Mouse (Mus musculus) CH12.LX (cell line): ENCODE data around the gene Clec2d. TPM values are rescaled to one million over a fixed set of nuclear protein-coding genes. Genes with fewer than 3 reads are reported as not detected.
"Not testable (repeated sequence)": the region's sequence is repeated elsewhere in the genome, so short reads cannot be mapped to it uniquely, and the experiment has no call there.

Experiments
- DNase-seq: peaks from one replicate; pipeline ENCODE4 v3.0.0-alpha.2; 2013; ENCODE audit errors: extremely low read depth
- H3K27ac ChIP-seq: 2 replicates; pipeline ENCODE4 v1.5.1; 2012; ENCODE audit warnings: low read depth, mild to moderate bottlenecking, control low read depth, moderate library complexity; ENCODE audit not compliant: insufficient read depth
- H3K27me3 ChIP-seq: replicated peaks from 2 replicates; pipeline ENCODE3; 2012; ENCODE audit warnings: inconsistent platforms
- H3K36me3 ChIP-seq, 2 experiments: replicated peaks in 1 of 2; 2 replicates each; pipeline versions ENCODE3 to v1.6.1; 2012; ENCODE audit warnings: inconsistent platforms in 1 of 2, low read length in 1 of 2, mild to moderate bottlenecking in 1 of 2, mixed read lengths in 1 of 2, moderate library complexity in 1 of 2; ENCODE audit not compliant: control insufficient read depth in 1 of 2, insufficient read depth in 1 of 2
- H3K4me1 ChIP-seq, 2 experiments: 2 replicates each; pipeline ENCODE4 v1.6.1; 2012; ENCODE audit warnings: inconsistent platforms in 1 of 2, moderate library complexity in 1 of 2; ENCODE audit not compliant: insufficient read depth in 2 of 2, control insufficient read depth in 1 of 2
- H3K4me2 ChIP-seq: 2 replicates; pipeline ENCODE4 v1.6.1; 2012; ENCODE audit warnings: low read depth, mild to moderate bottlenecking, control low read depth; ENCODE audit not compliant: poor library complexity, insufficient read depth, severe bottlenecking
- H3K4me3 ChIP-seq, 3 experiments: fragments of 150-350 bp in 1 of 3; sonication (generic) in 1 of 3; replicated peaks in 1 of 3; 2 replicates each; pipeline versions ENCODE3 to v1.5.1; 2011 to 2012; ENCODE audit warnings: low read depth in 2 of 3, low read length in 2 of 3, mild to moderate bottlenecking in 2 of 3, moderate library complexity in 2 of 3, control low read depth in 1 of 3, improper control_type of control experiment in 1 of 3, inconsistent platforms in 1 of 3, mixed read lengths in 1 of 3; ENCODE audit not compliant: poor library complexity in 1 of 3
- H3K79me2 ChIP-seq: replicated peaks from 2 replicates; pipeline ENCODE4 v1.6.1; 2012; ENCODE audit warnings: mild to moderate bottlenecking, moderate library complexity; ENCODE audit not compliant: control insufficient read depth, poor library complexity, insufficient read depth, severe bottlenecking; ENCODE audit errors: extremely low read depth
- H3K9ac ChIP-seq: 2 replicates; pipeline ENCODE4 v1.6.1; 2012; ENCODE audit warnings: low read depth, mild to moderate bottlenecking, control low read depth, moderate library complexity; ENCODE audit not compliant: insufficient read depth
- H3K9me3 ChIP-seq: replicated peaks from 2 replicates; pipeline ENCODE3; 2012; ENCODE audit warnings: low read length, inconsistent platforms, mixed read lengths
- BHLHE40 ChIP-seq: IDR thresholded peaks from 2 replicates; pipeline ENCODE4 v1.6.1; 2011; ENCODE audit warnings: mild to moderate bottlenecking, low read depth, low read length, improper control_type of control experiment
- CHD1 ChIP-seq: IDR thresholded peaks from 2 replicates; pipeline ENCODE4 v1.6.1; 2012; ENCODE audit warnings: low read depth, low read length, improper control_type of control experiment, inconsistent platforms
- CHD2 ChIP-seq: IDR thresholded peaks from 2 replicates; pipeline ENCODE4 v1.6.1; 2011; ENCODE audit warnings: low read length, improper control_type of control experiment
- CTCF ChIP-seq, 2 experiments: IDR thresholded peaks in 1 of 2; conservative IDR thresholded peaks in 1 of 2; 2 replicates each; pipeline ENCODE4 v1.5.1; 2011 to 2012; ENCODE audit warnings: low read depth in 2 of 2, low read length in 2 of 2, improper control_type of control experiment in 1 of 2, inconsistent platforms in 1 of 2, mild to moderate bottlenecking in 1 of 2, moderate library complexity in 1 of 2
- E2F4 ChIP-seq: IDR thresholded peaks from 2 replicates; pipeline ENCODE4 v1.6.1; 2011; ENCODE audit warnings: low read depth, low read length, improper control_type of control experiment; ENCODE audit not compliant: insufficient replicate concordance
- ELF1 ChIP-seq: IDR thresholded peaks from 2 replicates; pipeline ENCODE4 v1.6.1; 2014; ENCODE audit warnings: low read depth, mild to moderate bottlenecking, inconsistent platforms, low read length, improper control_type of control experiment
- EP300 ChIP-seq: IDR thresholded peaks from 2 replicates; pipeline ENCODE4 v1.6.1; 2011; ENCODE audit warnings: low read length, improper control_type of control experiment
- ETS1 ChIP-seq: conservative IDR thresholded peaks from 2 replicates; pipeline ENCODE4 v1.6.1; 2012; ENCODE audit warnings: low read depth, mild to moderate bottlenecking, inconsistent platforms, low read length, improper control_type of control experiment, moderate library complexity
- GABPA ChIP-seq: IDR thresholded peaks from 2 replicates; pipeline ENCODE4 v1.6.1; 2012; ENCODE audit warnings: low read depth, low read length, improper control_type of control experiment, inconsistent platforms; ENCODE audit not compliant: insufficient replicate concordance
- HCFC1 ChIP-seq: IDR thresholded peaks from 2 replicates; pipeline ENCODE4 v1.6.1; 2012; ENCODE audit warnings: low read depth, mild to moderate bottlenecking, inconsistent platforms, low read length, improper control_type of control experiment
- IRF4 ChIP-seq: IDR thresholded peaks from 2 replicates; pipeline ENCODE4 v1.6.1; 2014; ENCODE audit warnings: low read depth, mild to moderate bottlenecking, inconsistent platforms, low read length, improper control_type of control experiment
- JUN ChIP-seq: IDR thresholded peaks from 2 replicates; pipeline ENCODE4 v1.6.1; 2011; ENCODE audit warnings: low read depth, mild to moderate bottlenecking, low read length, improper control_type of control experiment, moderate library complexity; ENCODE audit not compliant: insufficient read depth
- JUND ChIP-seq: conservative IDR thresholded peaks from 2 replicates; pipeline ENCODE4 v1.6.1; 2011; ENCODE audit warnings: low read depth, low read length, improper control_type of control experiment
- KAT2A ChIP-seq: IDR thresholded peaks from 2 replicates; pipeline ENCODE4 v1.6.1; 2012; ENCODE audit warnings: low read length, improper control_type of control experiment, inconsistent platforms; ENCODE audit not compliant: insufficient replicate concordance
- MAFK ChIP-seq: IDR thresholded peaks from 2 replicates; pipeline ENCODE4 v1.6.1; 2011; ENCODE audit warnings: low read length, improper control_type of control experiment; ENCODE audit not compliant: insufficient replicate concordance
- MAX ChIP-seq: IDR thresholded peaks from 2 replicates; pipeline ENCODE4 v1.6.1; 2011; ENCODE audit warnings: low read length, improper control_type of control experiment
- MEF2A ChIP-seq: IDR thresholded peaks from 2 replicates; pipeline ENCODE4 v1.6.1; 2014; ENCODE audit warnings: low read depth, mild to moderate bottlenecking, inconsistent platforms, low read length, improper control_type of control experiment, borderline replicate concordance
- MXI1 ChIP-seq: IDR thresholded peaks from 2 replicates; pipeline ENCODE4 v1.6.1; 2011; ENCODE audit warnings: mild to moderate bottlenecking, low read depth, low read length, improper control_type of control experiment
- MYC ChIP-seq: IDR thresholded peaks from 2 replicates; pipeline ENCODE4 v1.6.1; 2011; ENCODE audit warnings: low read depth, mild to moderate bottlenecking, improper control_type of control experiment, low read length
- NELFE ChIP-seq: IDR thresholded peaks from 2 replicates; pipeline ENCODE4 v1.6.1; 2011; ENCODE audit warnings: low read depth, low read length, improper control_type of control experiment
- POLR2A ChIP-seq: IDR thresholded peaks from 2 replicates; pipeline ENCODE4 v1.6.1; 2011; ENCODE audit warnings: low read depth, mild to moderate bottlenecking, improper control_type of control experiment, low read length
- POLR2AphosphoS2 ChIP-seq: IDR thresholded peaks from 2 replicates; pipeline ENCODE4 v1.6.1; 2011; ENCODE audit warnings: low read depth, low read length, improper control_type of control experiment
- RAD21 ChIP-seq: IDR thresholded peaks from 2 replicates; pipeline ENCODE4 v1.6.1; 2011; ENCODE audit warnings: low read depth, mild to moderate bottlenecking, low read length, improper control_type of control experiment, moderate library complexity
- RCOR1 ChIP-seq: conservative IDR thresholded peaks from 2 replicates; pipeline ENCODE4 v1.6.1; 2012; ENCODE audit warnings: low read depth, mild to moderate bottlenecking, inconsistent platforms, low read length, improper control_type of control experiment
- SIN3A ChIP-seq: IDR thresholded peaks from 2 replicates; pipeline ENCODE4 v1.6.1; 2012; ENCODE audit warnings: low read length, improper control_type of control experiment, inconsistent platforms
- TBP ChIP-seq: conservative IDR thresholded peaks from 2 replicates; pipeline ENCODE4 v1.6.1; 2011; ENCODE audit warnings: low read depth, low read length, improper control_type of control experiment
- TCF12 ChIP-seq: IDR thresholded peaks from 2 replicates; pipeline ENCODE4 v1.6.1; 2014; ENCODE audit warnings: low read depth, mild to moderate bottlenecking, inconsistent platforms, low read length, improper control_type of control experiment
- UBTF ChIP-seq: IDR thresholded peaks from 2 replicates; pipeline ENCODE4 v1.6.1; 2012; ENCODE audit warnings: low read depth, mild to moderate bottlenecking, inconsistent platforms, low read length, improper control_type of control experiment, moderate library complexity
- USF1 ChIP-seq: IDR thresholded peaks from 2 replicates; pipeline ENCODE4 v1.6.1; 2014; ENCODE audit warnings: low read depth, mild to moderate bottlenecking, inconsistent platforms, low read length, improper control_type of control experiment
- USF2 ChIP-seq: conservative IDR thresholded peaks from 2 replicates; pipeline ENCODE4 v1.6.1; 2011; ENCODE audit warnings: low read depth, low read length, improper control_type of control experiment
- ZC3H11A ChIP-seq: IDR thresholded peaks from 2 replicates; pipeline ENCODE4 v1.6.1; 2012; ENCODE audit warnings: low read depth, mild to moderate bottlenecking, inconsistent platforms, low read length, improper control_type of control experiment
- ZKSCAN1 ChIP-seq: IDR thresholded peaks from 2 replicates; pipeline ENCODE4 v1.6.1; 2012; ENCODE audit warnings: low read depth, inconsistent platforms, low read length, improper control_type of control experiment, borderline replicate concordance
- ZMIZ1 ChIP-seq: IDR thresholded peaks from 2 replicates; pipeline ENCODE4 v1.6.1; 2012; ENCODE audit warnings: low read depth, mild to moderate bottlenecking, inconsistent platforms, low read length, improper control_type of control experiment
- ZNF384 ChIP-seq: IDR thresholded peaks from 2 replicates; pipeline ENCODE4 v1.6.1; 2012; ENCODE audit warnings: low read depth, low read length, improper control_type of control experiment, inconsistent platforms
- dilution Hi-C: fragments of 300-500 bp; cut with MboI; formaldehyde crosslinking; loops from 2 replicates; pipeline ENCODE4 v1.14.3; 2020; ENCODE audit warnings: low sequenced_read_pairs; ENCODE audit not compliant: extremely low pct_unique_long_range_greater_than_20kb, extremely low pct_ligation_motif_present
- in situ Hi-C: fragments of 300-500 bp; cut with MboI; formaldehyde crosslinking; loops from 3 replicates; pipeline ENCODE4 v1.14.3; 2019; ENCODE audit warnings: low sequenced_read_pairs, low pct_ligation_motif_present, low pct_unique_long_range_greater_than_20kb, mixed read lengths
- polyA plus RNA-seq: library from polyadenylated mRNA; unstranded; fragments of >175 nt; gene quantifications from 2 replicates; pipeline ENCODE4 v1.2.1, GENCODE M21; 2012; ENCODE audit warnings: low read depth; ENCODE audit not compliant: insufficient read length
- total RNA-seq, 2 experiments: library from RNA; depleted of rRNA; stranded (reverse); fragments of 300-350 nt in 1 of 2; fragments of >200 nt in 1 of 2; gene quantifications; 2 replicates each; pipeline ENCODE4 v1.2.3; 2012 to 2014

Gene Clec2d
- total and polyA plus RNA-seq, 3 experiments, result 5.1 to 50.7 (median 25.9) TPM

GRCm38 (mm10) chr6:129200066-129200465, 19.7 kb downstream of the Clec2d start:
- DNase-seq, in situ Hi-C loops, dilution Hi-C loops, H3K9ac ChIP-seq, H3K4me2 ChIP-seq, H3K27me3 ChIP-seq, H3K4me3 ChIP-seq, H3K36me3 ChIP-seq, H3K79me2 ChIP-seq: not testable (repeated sequence)
- peak overlapping the region; percentile 12; the same call in 1 of the 2 replicates for H3K27ac ChIP-seq
- H3K4me1 ChIP-seq, result peaks cover 9 to 23% of the 10 kb centered on the region in 2 experiments; a peak in 2 of 4 replicates
- peaks cover 11% of the 10 kb centered on the region for H3K9me3 ChIP-seq

GRCm38 (mm10) chr6:129202306-129202705, 21.9 kb downstream of the Clec2d start:
- Histone ChIP-seq H3K36me3 (peaks cover 0 to 3% of the 10 kb centered on the region in 2 experiments), H3K27me3 (no peaks in the 10 kb centered on the region), H3K9ac (no peak overlapping the region), H3K4me1 (peaks cover 7 to 22% of the 10 kb centered on the region in 2 experiments; a peak in 2 of 4 replicates), H3K27ac (peak overlapping the region; percentile 17; the same call in 1 of the 2 replicates), H3K79me2 (no peaks in the 10 kb centered on the region), H3K4me2 (no peak overlapping the region), H3K9me3 (peaks cover 11% of the 10 kb centered on the region), H3K4me3 (no peak overlapping the region)
- in situ Hi-C loops, result no loop called here
- DNase-seq, result no peak
- dilution Hi-C loops, result no loop called here
- TF ChIP-seq HCFC1 (no peak), CHD1 (no peak), ZKSCAN1 (no peak), GABPA (no peak), SIN3A (no peak), KAT2A (no peak), ZNF384 (no peak), MYC (no peak), POLR2A (no peak), USF2 (no peak), ZMIZ1 (no peak), JUN (no peak), CTCF (conservative IDR thresholded peaks at IDR 0.05 in 1 of 2, IDR thresholded peaks at IDR 0.05 in 1 of 2; ENCODE audit: low read depth in 2 of 2, low read length in 2 of 2) (no peak), USF1 (no peak), MXI1 (no peak), POLR2AphosphoS2 (no peak), IRF4 (peak; percentile 92), ZC3H11A (no peak), ETS1 (peak; percentile 57; the same call in 1 of the 2 replicates), TBP (0 out of 2 replicates have a peak, but pooled peaks have one; percentile 8), RCOR1 (no peak), UBTF (no peak), MAFK (no peak), ELF1 (no peak), MAX (no peak), E2F4 (no peak), BHLHE40 (peak; percentile 47), EP300 (peak; percentile 79), NELFE (no peak), CHD2 (peak; percentile 37; the same call in 1 of the 2 replicates), TCF12 (peak; percentile 71), JUND (no peak), MEF2A (peak; percentile 78; the same call in 1 of the 2 replicates), RAD21 (no peak)
